Mouse (Mus musculus): ENCODE measurements around the gene Lingo4.

DNA sequence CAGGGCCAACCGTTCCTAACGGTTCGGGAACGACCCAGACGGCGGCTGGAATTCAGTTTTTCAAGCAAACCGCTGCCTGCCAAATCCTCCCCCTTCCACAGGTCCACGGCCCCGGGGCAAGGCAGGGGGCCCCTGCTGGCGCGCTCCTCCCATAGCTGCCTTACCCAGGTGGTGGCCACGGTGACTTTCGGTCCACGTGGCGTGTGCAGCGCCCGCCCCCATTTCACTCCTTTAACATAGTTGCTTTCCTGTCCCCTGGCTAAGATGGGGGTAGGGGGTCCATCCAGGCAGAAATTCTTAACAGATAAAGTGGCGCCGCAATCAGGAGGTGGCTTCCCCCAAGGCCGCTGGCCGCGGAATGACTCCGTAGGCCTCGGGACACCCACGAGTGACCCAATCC, 14.2 kb downstream of the Lingo4 start:
- no peak for TF ChIP-seq POLR2A (IDR thresholded peaks at IDR 0.05; ENCODE audit: low read depth, low read length)
- no peak for TF ChIP-seq CTCF (IDR thresholded peaks at IDR 0.05; ENCODE audit: borderline replicate concordance, insufficient read depth, low read length)
